Mouse (Mus musculus) midbrain, embryonic 14.5 days (tissue): ENCODE data around the gene Tbc1d1. TPM values are rescaled to one million over a fixed set of nuclear protein-coding genes. Genes with fewer than 3 reads are reported as not detected.
A peak's percentile ranks its signal among the peaks of the same experiment; 100 is the strongest.

Experiments
- ATAC-seq: fragments of 200-750 bp; cut with Nextera tagmentation; 2 replicates; pipeline ENCODE4 v1.8.0; 2017; ENCODE audit warnings: moderate number of reproducible peaks, moderate library complexity; ENCODE audit not compliant: low FRiP score, low TSS enrichment
- DNase-seq: peaks from one replicate; pipeline ENCODE4 v3.0.0-alpha.2; 2015
- H3K27ac ChIP-seq: fragments of 300-500 bp; sonication (generic); replicated peaks from 2 replicates; pipeline ENCODE4 v1.5.1; 2014; ENCODE audit warnings: mild to moderate bottlenecking, low read depth, low read length, moderate library complexity
- H3K27me3 ChIP-seq: fragments of 300-500 bp; sonication (generic); 2 replicates; pipeline ENCODE4 v1.6.1; 2014; ENCODE audit warnings: low read length, control low read depth, mixed read lengths; ENCODE audit not compliant: control insufficient read depth, insufficient read depth
- H3K36me3 ChIP-seq: fragments of 300-500 bp; sonication (generic); 2 replicates; pipeline ENCODE4 v1.6.1; 2014; ENCODE audit warnings: low read length, control low read depth; ENCODE audit not compliant: control insufficient read depth, insufficient read depth
- H3K4me1 ChIP-seq: fragments of 300-500 bp; sonication (generic); 2 replicates; pipeline ENCODE4 v1.6.1; 2014; ENCODE audit warnings: mild to moderate bottlenecking, antibody characterized with exemption, low read length, control low read depth; ENCODE audit not compliant: control insufficient read depth, insufficient read depth
- H3K4me2 ChIP-seq: fragments of 300-500 bp; sonication (generic); 2 replicates; pipeline ENCODE4 v1.6.1; 2014; ENCODE audit warnings: mild to moderate bottlenecking, low read length, moderate library complexity
- H3K4me3 ChIP-seq: fragments of 300-500 bp; sonication (generic); replicated peaks from 2 replicates; pipeline ENCODE4 v1.5.1; 2014; ENCODE audit warnings: low read depth, low read length
- H3K9ac ChIP-seq: fragments of 300-500 bp; sonication (generic); replicated peaks from 2 replicates; pipeline ENCODE4 v1.6.1; 2014; ENCODE audit warnings: mild to moderate bottlenecking, low read length, moderate library complexity
- H3K9me3 ChIP-seq: fragments of 300-500 bp; sonication (generic); 2 replicates; pipeline ENCODE4 v1.6.1; 2016; ENCODE audit warnings: low read length, control low read depth, mixed read lengths; ENCODE audit not compliant: control insufficient read depth
- WGBS: fragments of 180-500 bp; shearing (Covaris S2); extraction: QIAGEN DNeasy Blood & Tissue Kit; methylation state at CpG from one replicate; pipeline ENCODE4 v1.1.7; 2014; 5-methylcytosine and 5-hydroxymethylcytosine counted together
- polyA plus RNA-seq: library from polyadenylated mRNA; unstranded; fragments of >200 nt; fragmentation: Nextera tagmentation; extraction: Ambion mirVana; gene quantifications from 2 replicates; pipeline ENCODE4 v1.2.1, GENCODE M21; 2014

Tbc1d1 gene
- polyA plus RNA-seq, 1 experiment from 2014 or later = 11.7 TPM

- no peaks in the 10 kb centered on the region for H3K36me3 ChIP-seq
- no peak overlapping the region for H3K27ac ChIP-seq
- no peaks in the 10 kb centered on the region for H3K27me3 ChIP-seq
- no peaks in the 10 kb centered on the region for H3K9me3 ChIP-seq
- H3K4me3 ChIP-seq = no peak overlapping the region
- peaks cover 15% of the 10 kb centered on the region for H3K4me1 ChIP-seq
- no peak overlapping the region for H3K4me2 ChIP-seq
- no peak for DNase-seq
- WGBS = 70% methylated on average over 13 of the region's 13 CpGs
- no peak overlapping the region for H3K9ac ChIP-seq
- ATAC-seq = no peak
Observed at GRCm38 (mm10) chr5:64378591-64379275, 222.6 kb downstream of the Tbc1d1 start.

- ATAC-seq (no peak), DNase-seq (no peak)
- Histone ChIP-seq H3K4me3 (no peak overlapping the region), H3K9me3 (no peaks in the 10 kb centered on the region), H3K4me1 (peaks cover 8% of the 10 kb centered on the region; the same call in 1 of the 2 replicates), H3K9ac (no peak overlapping the region), H3K36me3 (no peaks in the 10 kb centered on the region), H3K27ac (no peak overlapping the region), H3K4me2 (no peak overlapping the region), H3K27me3 (no peaks in the 10 kb centered on the region)
- WGBS = 91% methylated on average over 5 of the region's 5 CpGs
Observed at GRCm38 (mm10) chr5:64379829-64380228, 223.7 kb downstream of the Tbc1d1 start.

GRCm38 (mm10) chr5:64380698-64381375 is 224.7 kb downstream of the Tbc1d1 start:
- peaks cover 4% of the 10 kb centered on the region; the same call in 1 of the 2 replicates for H3K4me1 ChIP-seq
- no peak overlapping the region for H3K9ac ChIP-seq
- WGBS = 65% methylated on average over 11 of the region's 11 CpGs
- no peaks in the 10 kb centered on the region for H3K9me3 ChIP-seq
- H3K27ac ChIP-seq = no peak overlapping the region
- no peaks in the 10 kb centered on the region for H3K36me3 ChIP-seq
- no peak overlapping the region for H3K4me2 ChIP-seq
- DNase-seq = peak; percentile 57
- no peak for ATAC-seq
- no peak overlapping the region for H3K4me3 ChIP-seq
- no peaks in the 10 kb centered on the region for H3K27me3 ChIP-seq

- 14% methylated on average over 8 of the region's 8 CpGs for WGBS
- peak overlapping the region; percentile 66; the same call in 1 of the 2 replicates for H3K27ac ChIP-seq
- H3K9ac ChIP-seq = no peak overlapping the region
Observed at GRCm38 (mm10) chr5:64381538-64381937, 225.4 kb downstream of the Tbc1d1 start.

GRCm38 (mm10) chr5:64382451-64383057 is 226.4 kb downstream of the Tbc1d1 start:
- peak; percentile 65; the same call in 1 of the 2 replicates for ATAC-seq

More at GRCm38 (mm10) chr5:64381538-64381937, 225.4 kb downstream of the Tbc1d1 start:
- no peak overlapping the region for H3K4me2 ChIP-seq
- ATAC-seq = no peak; the same call in 1 of the 2 replicates
- H3K27me3 ChIP-seq = no peaks in the 10 kb centered on the region
- peaks cover 4% of the 10 kb centered on the region; the same call in 1 of the 2 replicates for H3K4me1 ChIP-seq
- no peaks in the 10 kb centered on the region for H3K36me3 ChIP-seq
- DNase-seq = peak; percentile 45
- H3K4me3 ChIP-seq = no peak overlapping the region
- no peaks in the 10 kb centered on the region for H3K9me3 ChIP-seq

GRCm38 (mm10) chr5:64383215-64383614 is 227.1 kb downstream of the Tbc1d1 start:
- H3K36me3 ChIP-seq = no peaks in the 10 kb centered on the region
- no peak for DNase-seq
- H3K4me2 ChIP-seq = no peak overlapping the region
- no peaks in the 10 kb centered on the region for H3K27me3 ChIP-seq
- no peak overlapping the region for H3K4me3 ChIP-seq
- WGBS = 75% methylated on average over 4 of the region's 4 CpGs
- H3K9ac ChIP-seq = no peak overlapping the region
- H3K27ac ChIP-seq = no peak overlapping the region
- no peaks in the 10 kb centered on the region for H3K9me3 ChIP-seq
- no peak for ATAC-seq
- peaks cover 4% of the 10 kb centered on the region; the same call in 1 of the 2 replicates for H3K4me1 ChIP-seq

More at GRCm38 (mm10) chr5:64382451-64383057, 226.4 kb downstream of the Tbc1d1 start:
- Histone ChIP-seq H3K4me2 (no peak overlapping the region), H3K9me3 (no peaks in the 10 kb centered on the region), H3K27me3 (no peaks in the 10 kb centered on the region), H3K36me3 (no peaks in the 10 kb centered on the region), H3K4me1 (peaks cover 4% of the 10 kb centered on the region; the same call in 1 of the 2 replicates), H3K27ac (0 out of 2 replicates have a peak overlapping the region, but pooled peaks have one; percentile 26), H3K4me3 (no peak overlapping the region), H3K9ac (no peak overlapping the region)
- WGBS = 16% methylated on average over 8 of the region's 8 CpGs
- DNase-seq = peak; percentile 90

GRCm38 (mm10) chr5:64384546-64384945 is 228.4 kb downstream of the Tbc1d1 start:
- Histone ChIP-seq H3K4me1 (peaks cover 10% of the 10 kb centered on the region), H3K27ac (no peak overlapping the region), H3K4me3 (no peak overlapping the region), H3K4me2 (no peak overlapping the region), H3K27me3 (no peaks in the 10 kb centered on the region), H3K36me3 (no peaks in the 10 kb centered on the region), H3K9me3 (no peaks in the 10 kb centered on the region), H3K9ac (no peak overlapping the region)
- ATAC-seq (no peak), DNase-seq (no peak)
- 76% methylated on average over 6 of the region's 6 CpGs for WGBS

GRCm38 (mm10) chr5:64386996-64387395 is 230.9 kb downstream of the Tbc1d1 start:
- Histone ChIP-seq H3K36me3 (no peaks in the 10 kb centered on the region), H3K27ac (no peak overlapping the region), H3K4me1 (peaks cover 12% of the 10 kb centered on the region), H3K27me3 (no peaks in the 10 kb centered on the region), H3K4me2 (no peak overlapping the region), H3K9me3 (no peaks in the 10 kb centered on the region), H3K4me3 (no peak overlapping the region), H3K9ac (no peak overlapping the region)
- DNase-seq = no peak
- no peak for ATAC-seq
- WGBS = 91% methylated on average over 3 of the region's 3 CpGs
